Mouse (Mus musculus) heart, postnatal 0 days (tissue): ENCODE results near the gene Fbln1. TPM values are rescaled to one million over a fixed set of nuclear protein-coding genes. Genes with fewer than 3 reads are reported as not detected.

Experiments used
- ATAC-seq: fragments of 200-750 bp; cut with Nextera tagmentation; 2 replicates; pipeline ENCODE4 v1.8.0; 2017; ENCODE audit warnings: low read depth, moderate number of reproducible peaks, moderate library complexity; ENCODE audit not compliant: insufficient read depth
- DNase-seq: peaks from one replicate; pipeline ENCODE4 v3.0.0-alpha.2; 2016; ENCODE audit warnings: low spot score
- H3K27ac ChIP-seq: fragments of 300-500 bp; sonication (generic); 2 replicates; pipeline ENCODE4 v1.5.1; 2014; ENCODE audit warnings: low read depth, mild to moderate bottlenecking
- H3K27me3 ChIP-seq: fragments of 300-500 bp; sonication (generic); 2 replicates; pipeline ENCODE4 v1.6.1; 2014; ENCODE audit warnings: low read length, mixed read lengths; ENCODE audit not compliant: control insufficient read depth, insufficient read depth
- H3K36me3 ChIP-seq: fragments of 300-500 bp; sonication (generic); replicated peaks from 2 replicates; pipeline ENCODE4 v1.6.1; 2014; ENCODE audit warnings: low read length, mixed read lengths; ENCODE audit not compliant: control insufficient read depth, insufficient read depth
- H3K4me1 ChIP-seq: fragments of 300-500 bp; sonication (generic); 2 replicates; pipeline ENCODE4 v1.6.1; 2014; ENCODE audit warnings: antibody characterized with exemption; ENCODE audit not compliant: control insufficient read depth, insufficient read depth
- H3K4me2 ChIP-seq: fragments of 300-500 bp; sonication (generic); 2 replicates; pipeline ENCODE4 v1.6.1; 2014; ENCODE audit warnings: low read depth, mild to moderate bottlenecking, low read length, moderate library complexity
- H3K4me3 ChIP-seq: fragments of 300-500 bp; sonication (generic); 2 replicates; pipeline ENCODE4 v1.5.1; 2014; ENCODE audit warnings: low read depth, low read length
- H3K9ac ChIP-seq: fragments of 300-500 bp; sonication (generic); replicated peaks from 2 replicates; pipeline ENCODE4 v1.6.1; 2014; ENCODE audit warnings: low read depth, low read length, mixed read lengths
- H3K9me3 ChIP-seq: fragments of 300-500 bp; sonication (generic); replicated peaks from 2 replicates; pipeline ENCODE4 v1.6.1; 2016; ENCODE audit warnings: low read length; ENCODE audit not compliant: control insufficient read depth
- CTCF ChIP-seq: IDR thresholded peaks from 2 replicates; pipeline ENCODE4 v1.5.1; 2016; ENCODE audit warnings: antibody characterized with exemption, control low read depth, low read depth
- EP300 ChIP-seq: IDR thresholded peaks from 2 replicates; pipeline ENCODE4 v1.6.1; 2016; ENCODE audit warnings: antibody characterized with exemption, low read depth
- WGBS: fragments of 180-500 bp; shearing (Covaris S2); extraction: QIAGEN DNeasy Blood & Tissue Kit; methylation state at CpG from one replicate; pipeline ENCODE4 v1.1.7; 2014; 5-methylcytosine and 5-hydroxymethylcytosine counted together
- polyA plus RNA-seq: library from polyadenylated mRNA; unstranded; fragments of >200 nt; fragmentation: Nextera tagmentation; extraction: Ambion mirVana; gene quantifications from 2 replicates; pipeline ENCODE4 v1.2.1, GENCODE M21; 2015
- total RNA-seq: library from RNA; depleted of rRNA; stranded (reverse); fragments of >200 nt; gene quantifications from 2 replicates; pipeline ENCODE4 v1.2.3, GENCODE M21; 2014; ENCODE audit warnings: low replicate concordance

Fbln1 gene
- total and polyA plus RNA-seq, 2 experiments from 2014 or later: 52.9 to 85.9 TPM

DNA sequence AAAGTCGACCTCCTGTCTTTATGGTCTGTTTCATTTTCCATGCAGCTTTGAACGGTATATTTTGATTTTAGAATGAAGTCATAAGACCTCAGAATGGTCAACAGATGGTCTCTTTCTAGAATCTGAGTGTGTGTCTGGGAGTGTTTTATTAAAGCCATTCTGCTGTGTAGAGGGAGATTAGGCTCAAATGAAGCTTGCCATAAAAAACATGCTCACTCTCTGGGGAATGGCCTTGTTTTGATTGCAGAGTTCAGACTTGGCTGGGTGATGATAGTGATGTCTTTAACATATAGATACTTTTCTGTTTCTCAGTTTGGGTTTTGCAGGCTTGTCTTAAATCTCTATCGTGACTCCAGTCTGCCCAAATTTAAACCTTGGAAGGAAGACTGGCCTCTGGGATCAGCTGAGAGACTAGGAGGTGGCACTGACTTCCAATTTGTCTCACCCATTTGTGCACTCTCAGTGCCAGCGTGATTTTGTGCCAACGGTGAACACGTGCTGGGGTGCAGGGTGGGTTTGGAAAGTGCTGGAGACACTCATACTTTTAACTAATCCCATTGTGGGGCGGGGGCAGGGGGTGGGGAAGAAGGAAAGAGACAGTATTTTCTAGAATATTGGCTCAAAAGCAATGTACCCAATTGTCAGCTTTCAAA lies 26.1 kb upstream of the Fbln1 start:
- Histone ChIP-seq H3K27me3 (0 out of 2 replicates have a peak, but pooled peaks cover 4% of the 10 kb centered on the region), H3K9me3 (no peaks in the 10 kb centered on the region), H3K27ac (peak overlapping the region; percentile 15; the same call in 1 of the 2 replicates), H3K4me3 (no peak overlapping the region), H3K4me2 (no peak overlapping the region), H3K36me3 (no peaks in the 10 kb centered on the region), H3K9ac (no peak overlapping the region), H3K4me1 (peaks cover 19% of the 10 kb centered on the region)
- ATAC-seq: no peak
- peak; percentile 17 for DNase-seq
- 64% methylated on average over 7 of the region's 7 CpGs for WGBS
- TF ChIP-seq EP300 (no peak), CTCF (no peak)

- no peaks in the 10 kb centered on the region for H3K36me3 ChIP-seq
- H3K4me2 ChIP-seq: no peak overlapping the region
- H3K27ac ChIP-seq: no peak overlapping the region
- 0 out of 2 replicates have a peak, but pooled peaks cover 4% of the 10 kb centered on the region for H3K27me3 ChIP-seq
- H3K9ac ChIP-seq: no peak overlapping the region
- ATAC-seq (no peak), DNase-seq (no peak)
- H3K9me3 ChIP-seq: no peaks in the 10 kb centered on the region
- peaks cover 19% of the 10 kb centered on the region for H3K4me1 ChIP-seq
- TF ChIP-seq EP300 (no peak), CTCF (no peak)
- no peak overlapping the region for H3K4me3 ChIP-seq
These were observed 25.4 kb upstream of the Fbln1 start for GRCm38 (mm10) chr15:85180368-85180767.

- ATAC-seq: no peak
- H3K4me2 ChIP-seq: no peak overlapping the region
- WGBS: 87% methylated on average over 4 of the region's 4 CpGs
- no peak overlapping the region for H3K27ac ChIP-seq
- H3K27me3 ChIP-seq: 0 out of 2 replicates have a peak, but pooled peaks cover 4% of the 10 kb centered on the region
- H3K9ac ChIP-seq: no peak overlapping the region
- H3K4me3 ChIP-seq: no peak overlapping the region
- no peaks in the 10 kb centered on the region for H3K9me3 ChIP-seq
- H3K4me1 ChIP-seq: peaks cover 19% of the 10 kb centered on the region
- no peaks in the 10 kb centered on the region for H3K36me3 ChIP-seq
- no peak for TF ChIP-seq CTCF
- TF ChIP-seq EP300: no peak
- DNase-seq: no peak
These were observed 23.7 kb upstream of the Fbln1 start for GRCm38 (mm10) chr15:85182063-85182462.

GRCm38 (mm10) chr15:85186916-85187315 lies 18.8 kb upstream of the Fbln1 start:
- H3K9ac ChIP-seq: no peak overlapping the region
- no peaks in the 10 kb centered on the region for H3K9me3 ChIP-seq
- 0 out of 2 replicates have a peak, but pooled peaks cover 3% of the 10 kb centered on the region for H3K27me3 ChIP-seq
- no peak for ATAC-seq
- H3K4me2 ChIP-seq: no peak overlapping the region
- no peak overlapping the region for H3K4me3 ChIP-seq
- H3K36me3 ChIP-seq: no peaks in the 10 kb centered on the region
- no peaks in the 10 kb centered on the region for H3K4me1 ChIP-seq
- TF ChIP-seq CTCF (no peak), EP300 (no peak)
- H3K27ac ChIP-seq: no peak overlapping the region
- 37% methylated on average over 7 of the region's 7 CpGs for WGBS
- DNase-seq: no peak

DNA sequence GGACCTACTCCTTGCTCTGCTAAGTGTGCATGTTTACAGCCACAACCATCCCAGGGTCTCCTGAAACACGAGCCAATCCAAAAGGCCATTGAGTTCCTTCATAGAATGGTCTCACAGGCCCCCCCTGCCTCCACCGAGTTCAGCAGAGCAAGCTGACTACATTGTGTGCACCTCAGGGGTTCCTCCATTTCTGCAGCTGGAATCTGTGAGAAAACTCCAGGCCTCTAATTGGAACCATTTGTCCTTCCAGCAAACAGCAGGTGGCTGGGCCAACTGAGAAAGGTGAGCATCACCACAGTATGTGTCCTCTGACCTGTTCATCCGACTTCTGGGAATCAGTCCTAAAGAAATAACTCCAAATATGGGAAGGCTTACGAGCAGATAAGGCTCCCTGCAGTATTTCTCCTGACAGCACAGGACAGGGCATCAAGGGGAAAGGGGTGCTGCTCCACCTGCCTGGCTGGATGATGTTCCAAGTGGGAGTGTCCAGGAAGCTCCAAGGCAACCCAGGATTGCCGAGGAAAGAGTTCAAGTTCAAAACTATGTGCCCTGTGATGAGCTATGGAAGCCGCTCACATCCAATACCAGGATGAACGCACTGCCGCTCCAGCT lies 17.5 kb upstream of the Fbln1 start:
- WGBS: 46% methylated on average over 8 of the region's 8 CpGs
- no peaks in the 10 kb centered on the region for H3K4me1 ChIP-seq
- DNase-seq: no peak
- no peak overlapping the region for H3K4me3 ChIP-seq
- no peak overlapping the region for H3K4me2 ChIP-seq
- H3K9me3 ChIP-seq: no peaks in the 10 kb centered on the region
- no peaks in the 10 kb centered on the region for H3K36me3 ChIP-seq
- H3K27me3 ChIP-seq: no peaks in the 10 kb centered on the region
- ATAC-seq: no peak
- TF ChIP-seq CTCF: no peak
- TF ChIP-seq EP300: no peak
- no peak overlapping the region for H3K27ac ChIP-seq
- no peak overlapping the region for H3K9ac ChIP-seq
